Mouse (Mus musculus) G1E (cell line): ENCODE data around the gene Coro1b.

Experiments used
- CTCF ChIP-seq: IDR thresholded peaks from 2 replicates; pipeline ENCODE4 v1.5.1; 2012; ENCODE audit warnings: low read depth, low read length, inconsistent platforms, mixed read lengths
- GATA1 ChIP-seq: IDR thresholded peaks from 2 replicates; pipeline ENCODE4 v1.6.1; 2012; ENCODE audit warnings: borderline replicate concordance, low read length, inconsistent platforms, mixed read lengths
- POLR2AphosphoS5 ChIP-seq: IDR thresholded peaks from 2 replicates; pipeline ENCODE4 v1.6.1; 2012; ENCODE audit warnings: low read depth, low read length, inconsistent platforms; ENCODE audit not compliant: insufficient replicate concordance

DNA sequence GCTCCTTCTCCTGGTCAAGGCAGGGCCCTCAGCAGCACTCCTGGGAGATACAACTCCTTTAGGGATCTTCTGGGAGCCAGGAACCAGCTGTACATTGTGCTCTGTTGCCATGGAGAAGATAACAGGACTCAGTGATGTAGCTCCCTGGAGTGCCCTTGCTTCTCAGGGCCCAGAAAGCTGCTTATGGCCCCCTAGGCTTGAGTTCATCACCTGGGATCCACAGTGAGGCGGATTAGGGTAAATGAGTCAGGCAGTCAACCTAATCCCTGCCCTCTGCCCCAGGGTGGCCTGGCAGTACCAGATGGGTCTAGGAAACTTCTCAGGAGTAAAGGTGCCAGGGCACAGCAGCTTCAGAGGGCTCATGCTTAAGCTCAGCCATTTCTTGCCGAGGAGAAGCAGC lies 9.0 kb upstream of the Coro1b start, which contains the start of gene Gpr152:
- TF ChIP-seq CTCF (no peak), POLR2AphosphoS5 (no peak), GATA1 (no peak)
